Mouse (Mus musculus): ENCODE measurements around the gene Abat. TPM values are rescaled to one million over a fixed set of nuclear protein-coding genes. Genes with fewer than 3 reads are reported as not detected.

Gene Abat
- total RNA-seq, 4 experiments from 2014 or later, result 0.94 to 1.8 (median 1.5) TPM

- DNase-seq (ENCODE audit: low spot score in 2 of 2), result no peak
Observed at GRCm38 (mm10) chr16:8573751-8574150, 60.5 kb downstream of the Abat start.

- DNase-seq (ENCODE audit: low spot score in 2 of 2), result no peak
Observed at GRCm38 (mm10) chr16:8574316-8574715, 61.1 kb downstream of the Abat start.

- DNase-seq (ENCODE audit: low spot score in 2 of 2), result no peak
Observed at GRCm38 (mm10) chr16:8576111-8576510, 62.9 kb downstream of the Abat start.

- no peak for DNase-seq (ENCODE audit: low spot score in 2 of 2)
Observed at GRCm38 (mm10) chr16:8576901-8577300, 63.7 kb downstream of the Abat start.

GRCm38 (mm10) chr16:8578326-8578725, 65.1 kb downstream of the Abat start:
- no peak for DNase-seq (ENCODE audit: low spot score in 2 of 2)

- DNase-seq (ENCODE audit: low spot score in 2 of 2), result no peak
Observed at GRCm38 (mm10) chr16:8579546-8579945, 66.3 kb downstream of the Abat start.

- no peak for DNase-seq (ENCODE audit: low spot score in 2 of 2)
Observed at GRCm38 (mm10) chr16:8581661-8582239, 68.5 kb downstream of the Abat start.

GRCm38 (mm10) chr16:8582579-8583295, 69.5 kb downstream of the Abat start:
- no peak for DNase-seq (ENCODE audit: low spot score in 2 of 2)

- no peak for DNase-seq (ENCODE audit: low spot score in 2 of 2)
Observed at GRCm38 (mm10) chr16:8584248-8584647, 71.0 kb downstream of the Abat start.

- DNase-seq (ENCODE audit: low spot score in 2 of 2), result no peak
Observed at GRCm38 (mm10) chr16:8585056-8585455, 71.8 kb downstream of the Abat start.

- no peak for DNase-seq (ENCODE audit: low spot score in 2 of 2)
Observed at GRCm38 (mm10) chr16:8595411-8595810, 82.2 kb downstream of the Abat start.

GRCm38 (mm10) chr16:8596336-8596735, 83.1 kb downstream of the Abat start:
- DNase-seq (ENCODE audit: low spot score in 2 of 2), result no peak

GRCm38 (mm10) chr16:8597516-8597915, 84.3 kb downstream of the Abat start:
- DNase-seq (ENCODE audit: low spot score in 2 of 2), result no peak

- no peak for DNase-seq (ENCODE audit: low spot score in 2 of 2)
Observed at GRCm38 (mm10) chr16:8603789-8604188, 90.6 kb downstream of the Abat start.

GRCm38 (mm10) chr16:8610397-8610796, 97.2 kb downstream of the Abat start:
- DNase-seq (ENCODE audit: low spot score in 2 of 2), result no peak

- no peak for DNase-seq (ENCODE audit: low spot score in 2 of 2)
Observed at GRCm38 (mm10) chr16:8612214-8613005, 99.2 kb downstream of the Abat start.

- DNase-seq (ENCODE audit: low spot score in 2 of 2), result no peak
Observed at GRCm38 (mm10) chr16:8613039-8613438, 99.8 kb downstream of the Abat start.

GRCm38 (mm10) chr16:8613447-8613846, 100.2 kb downstream of the Abat start:
- no peak for DNase-seq (ENCODE audit: low spot score in 2 of 2)

- no peak for DNase-seq (ENCODE audit: low spot score in 2 of 2)
Observed at GRCm38 (mm10) chr16:8619659-8620314, 106.6 kb downstream of the Abat start.

GRCm38 (mm10) chr16:8620315-8621115, 107.3 kb downstream of the Abat start:
- no peak for DNase-seq (ENCODE audit: low spot score in 2 of 2)

GRCm38 (mm10) chr16:8630419-8630818, 117.2 kb downstream of the Abat start:
- no peak for DNase-seq (ENCODE audit: low spot score in 2 of 2)

Data from gastrocnemius, adult 8-10 months (tissue).